Mouse (Mus musculus): ENCODE data around the gene Rnf114. TPM values are rescaled to one million over a fixed set of nuclear protein-coding genes. Genes with fewer than 3 reads are reported as not detected.

Rnf114 gene
- total and polyA plus RNA-seq, 2 experiments from 2014 or later: 79.5 to 84.5 TPM

- WGBS: 8% methylated on average over 5 of the region's 5 CpGs
- H3K9me3 ChIP-seq (ENCODE audit: low read length): no peaks in the 10 kb centered on the region
Observed at GRCm38 (mm10) chr2:167528278-167528677, 35.8 kb downstream of the Rnf114 start.

GRCm38 (mm10) chr2:167529935-167530513, 37.6 kb downstream of the Rnf114 start:
- Histone ChIP-seq H3K9me3 (ENCODE audit: low read length) (no peaks in the 10 kb centered on the region), H3K27ac (ENCODE audit: low read depth, low read length) (no peak overlapping the region), H3K27me3 (ENCODE audit: insufficient read depth, low read length) (no peaks in the 10 kb centered on the region), H3K36me3 (ENCODE audit: insufficient read depth) (no peaks in the 10 kb centered on the region), H3K4me3 (ENCODE audit: low read depth, low read length) (no peak overlapping the region), H3K4me2 (ENCODE audit: low read depth) (no peak overlapping the region), H3K9ac (no peak overlapping the region), H3K4me1 (ENCODE audit: insufficient read depth) (no peaks in the 10 kb centered on the region)
- 34% methylated on average over 5 of the region's 5 CpGs for WGBS
- no peak for DNase-seq
- no peak for ATAC-seq
- no peak for TF ChIP-seq CTCF (IDR thresholded peaks at IDR 0.05; ENCODE audit: low read depth)

More at GRCm38 (mm10) chr2:167528278-167528677, 35.8 kb downstream of the Rnf114 start:
- peak; percentile 62 for TF ChIP-seq CTCF (IDR thresholded peaks at IDR 0.05; ENCODE audit: low read depth)
- no peaks in the 10 kb centered on the region for H3K36me3 ChIP-seq (ENCODE audit: insufficient read depth)
- no peak overlapping the region for H3K27ac ChIP-seq (ENCODE audit: low read depth, low read length)
- H3K4me3 ChIP-seq (ENCODE audit: low read depth, low read length): no peak overlapping the region
- no peak overlapping the region for H3K4me2 ChIP-seq (ENCODE audit: low read depth)
- no peaks in the 10 kb centered on the region for H3K4me1 ChIP-seq (ENCODE audit: insufficient read depth)
- H3K27me3 ChIP-seq (ENCODE audit: insufficient read depth, low read length): no peaks in the 10 kb centered on the region
- peak; percentile 21 for DNase-seq
- ATAC-seq: peak; percentile 53; the same call in 1 of the 2 replicates
- H3K9ac ChIP-seq: no peak overlapping the region

DNA sequence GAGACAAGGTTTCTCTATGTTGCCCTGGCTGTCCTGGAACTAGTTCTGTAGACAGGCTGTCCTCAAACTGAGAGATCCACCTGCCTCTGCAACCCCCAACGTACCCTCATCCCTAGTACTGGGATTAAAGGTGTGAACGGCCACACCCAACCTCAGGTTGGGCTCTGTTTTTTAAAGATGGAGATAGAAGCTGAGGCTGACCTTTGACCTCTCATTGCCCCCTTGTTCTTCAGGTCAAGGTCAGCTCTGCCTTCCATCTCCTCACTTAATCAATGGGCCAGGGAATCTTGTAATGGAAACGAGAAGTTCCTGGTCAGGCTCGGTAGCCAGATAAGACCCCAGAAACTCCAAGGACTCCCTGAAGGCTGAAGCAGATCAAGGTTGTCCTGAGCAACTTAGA, 38.1 kb downstream of the Rnf114 start:
- H3K27ac ChIP-seq (ENCODE audit: low read depth, low read length): no peak overlapping the region
- TF ChIP-seq CTCF (IDR thresholded peaks at IDR 0.05; ENCODE audit: low read depth): no peak
- H3K36me3 ChIP-seq (ENCODE audit: insufficient read depth): no peaks in the 10 kb centered on the region
- H3K27me3 ChIP-seq (ENCODE audit: insufficient read depth, low read length): no peaks in the 10 kb centered on the region
- H3K4me1 ChIP-seq (ENCODE audit: insufficient read depth): no peaks in the 10 kb centered on the region
- 84% methylated on average over 4 of the region's 4 CpGs for WGBS
- H3K4me2 ChIP-seq (ENCODE audit: low read depth): no peak overlapping the region
- no peak overlapping the region for H3K4me3 ChIP-seq (ENCODE audit: low read depth, low read length)
- H3K9ac ChIP-seq: no peak overlapping the region
- DNase-seq (no peak), ATAC-seq (no peak)
- H3K9me3 ChIP-seq (ENCODE audit: low read length): no peaks in the 10 kb centered on the region

DNA sequence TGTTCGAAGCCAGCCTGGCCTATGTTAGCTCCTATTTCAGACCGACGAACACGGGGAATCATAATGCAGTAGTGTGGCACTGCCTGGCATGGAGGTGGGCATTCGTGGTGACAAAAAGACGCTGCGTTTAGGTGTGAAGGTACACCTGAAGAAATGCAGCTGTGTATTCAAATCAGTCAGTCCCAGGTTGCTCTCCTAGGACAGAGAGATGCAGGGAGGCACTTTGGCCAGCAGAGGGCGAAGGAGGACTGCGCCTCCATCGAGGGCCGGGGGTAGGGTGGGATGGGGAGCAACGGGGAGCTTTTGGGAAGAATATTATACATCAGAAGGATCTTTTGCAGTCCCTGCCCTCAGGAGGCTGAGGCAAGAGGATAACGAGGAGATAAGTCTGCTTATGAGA, 39.7 kb downstream of the Rnf114 start:
- peak; percentile 45; the same call in 1 of the 2 replicates for ATAC-seq
- DNase-seq: peak; percentile 67
- 23% methylated on average over 13 of the region's 13 CpGs for WGBS
- Histone ChIP-seq H3K9ac (no peak overlapping the region), H3K4me2 (ENCODE audit: low read depth) (no peak overlapping the region), H3K4me3 (ENCODE audit: low read depth, low read length) (no peak overlapping the region), H3K27me3 (ENCODE audit: insufficient read depth, low read length) (peaks cover 9% of the 10 kb centered on the region; the same call in 1 of the 2 replicates), H3K9me3 (ENCODE audit: low read length) (no peaks in the 10 kb centered on the region), H3K27ac (ENCODE audit: low read depth, low read length) (no peak overlapping the region), H3K4me1 (ENCODE audit: insufficient read depth) (no peaks in the 10 kb centered on the region), H3K36me3 (ENCODE audit: insufficient read depth) (no peaks in the 10 kb centered on the region)
- TF ChIP-seq CTCF (IDR thresholded peaks at IDR 0.05; ENCODE audit: low read depth): peak; percentile 92

DNA sequence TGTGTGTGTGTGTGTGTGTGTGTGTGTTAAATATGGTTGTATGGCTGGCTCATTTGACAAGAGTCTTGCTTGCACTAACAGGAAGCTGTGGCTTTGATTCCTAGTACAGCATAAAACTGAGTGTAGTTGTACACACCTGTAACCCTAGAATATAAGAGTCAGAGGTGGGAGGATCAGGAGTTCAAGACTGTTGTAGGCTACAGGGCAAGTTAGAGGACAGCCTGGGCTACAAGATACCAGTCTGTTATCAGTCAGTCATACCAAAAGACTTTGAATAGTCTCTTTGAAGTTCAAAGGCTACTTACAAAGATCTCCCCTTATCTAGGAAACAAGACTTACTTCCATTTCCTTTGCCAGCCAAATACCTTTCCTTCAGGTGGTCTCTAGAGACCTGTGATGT, 41.4 kb downstream of the Rnf114 start:
- peaks cover 13% of the 10 kb centered on the region; the same call in 1 of the 2 replicates for H3K27me3 ChIP-seq (ENCODE audit: insufficient read depth, low read length)
- H3K4me2 ChIP-seq (ENCODE audit: low read depth): no peak overlapping the region
- H3K4me3 ChIP-seq (ENCODE audit: low read depth, low read length): no peak overlapping the region
- H3K36me3 ChIP-seq (ENCODE audit: insufficient read depth): no peaks in the 10 kb centered on the region
- H3K4me1 ChIP-seq (ENCODE audit: insufficient read depth): 0 out of 2 replicates have a peak, but pooled peaks cover 2% of the 10 kb centered on the region
- ATAC-seq: no peak
- no peaks in the 10 kb centered on the region for H3K9me3 ChIP-seq (ENCODE audit: low read length)
- H3K9ac ChIP-seq: no peak overlapping the region
- no peak for DNase-seq
- TF ChIP-seq CTCF (IDR thresholded peaks at IDR 0.05; ENCODE audit: low read depth): no peak
- no peak overlapping the region for H3K27ac ChIP-seq (ENCODE audit: low read depth, low read length)

DNA sequence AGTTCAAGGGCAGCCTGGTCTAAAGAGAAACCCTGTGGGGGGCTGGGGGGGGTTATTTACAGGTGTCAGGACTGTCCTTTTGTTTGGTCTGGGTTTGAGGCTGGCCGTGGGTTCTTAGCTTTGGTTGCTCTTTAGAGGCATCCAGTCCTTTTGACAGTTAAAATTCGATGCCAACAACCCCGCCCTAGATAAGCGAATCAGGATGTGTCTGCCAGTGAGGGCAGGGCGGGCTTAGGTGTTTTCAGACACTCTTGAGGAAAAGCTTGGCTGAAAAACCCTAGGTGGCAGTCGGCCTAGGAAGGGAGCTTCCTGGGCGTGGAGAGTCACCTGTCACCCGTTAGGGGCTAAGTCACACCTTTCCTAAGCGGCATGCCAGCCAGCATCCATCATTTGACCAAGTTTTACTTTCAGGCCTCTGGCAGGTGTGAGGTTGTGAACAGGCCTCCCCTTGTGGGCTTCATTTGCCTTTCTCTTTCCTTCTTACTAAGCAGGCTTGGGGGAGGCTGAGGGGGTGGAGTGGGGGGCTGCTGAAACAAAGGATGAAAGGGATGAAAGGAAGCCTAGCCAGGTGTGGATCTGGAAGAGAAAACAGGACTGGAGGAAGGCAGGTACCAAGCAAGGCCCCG, 44.0 kb downstream of the Rnf114 start:
- ATAC-seq (no peak), DNase-seq (no peak)
- no peak overlapping the region for H3K9ac ChIP-seq
- no peak for TF ChIP-seq CTCF (IDR thresholded peaks at IDR 0.05; ENCODE audit: low read depth)
- H3K27me3 ChIP-seq (ENCODE audit: insufficient read depth, low read length): peaks cover 26% of the 10 kb centered on the region
- no peaks in the 10 kb centered on the region for H3K36me3 ChIP-seq (ENCODE audit: insufficient read depth)
- H3K4me2 ChIP-seq (ENCODE audit: low read depth): no peak overlapping the region
- no peak overlapping the region for H3K4me3 ChIP-seq (ENCODE audit: low read depth, low read length)
- WGBS: 52% methylated on average over 10 of the region's 10 CpGs
- H3K4me1 ChIP-seq (ENCODE audit: insufficient read depth): 0 out of 2 replicates have a peak, but pooled peaks cover 2% of the 10 kb centered on the region
- H3K27ac ChIP-seq (ENCODE audit: low read depth, low read length): no peak overlapping the region
- H3K9me3 ChIP-seq (ENCODE audit: low read length): no peaks in the 10 kb centered on the region
